Mouse (Mus musculus): ENCODE results near the gene Cluh.

Cluh gene

DNA sequence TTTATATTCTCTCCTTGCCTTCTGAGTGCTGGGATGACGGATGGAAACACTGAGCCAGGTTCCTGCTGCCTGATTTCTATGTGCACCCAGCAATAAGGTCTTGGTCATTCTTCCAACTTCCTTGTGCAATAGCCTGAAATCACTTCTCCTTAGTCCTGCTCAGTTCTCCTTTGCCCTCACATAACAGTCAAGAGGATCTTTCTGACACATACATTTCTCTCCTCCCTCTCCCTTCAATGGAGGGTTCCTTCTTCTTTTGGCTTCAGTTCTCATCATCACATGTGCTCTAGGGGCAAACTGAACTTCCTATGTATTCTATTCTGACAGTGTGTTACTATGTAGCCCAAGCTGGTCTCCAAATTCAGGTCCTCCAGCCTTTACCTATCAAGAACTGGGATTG lies 1.3 kb upstream of the Cluh start:
- no peak for DNase-seq (ENCODE audit: low spot score in 2 of 2)

DNA sequence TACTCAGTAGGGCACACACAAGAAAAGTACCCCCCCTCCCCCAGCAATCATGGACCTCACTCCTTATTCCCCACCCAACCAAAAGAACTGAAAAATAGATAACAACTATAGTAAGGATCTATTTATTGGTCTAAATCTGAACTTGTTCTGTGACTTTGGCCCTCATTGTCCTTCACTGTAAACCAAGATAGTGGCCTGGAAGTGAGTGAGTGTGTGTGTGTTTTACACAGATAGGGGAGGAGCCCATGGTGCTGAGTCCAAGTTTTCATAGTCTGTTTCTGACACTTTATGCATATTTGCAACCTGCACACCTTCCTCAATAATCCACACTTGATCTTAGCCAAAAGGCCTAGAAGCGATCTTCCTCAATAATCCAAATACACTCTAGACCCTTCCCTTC lies 619 bp upstream of the Cluh start:
- no peak for DNase-seq (ENCODE audit: low spot score in 2 of 2)

DNA sequence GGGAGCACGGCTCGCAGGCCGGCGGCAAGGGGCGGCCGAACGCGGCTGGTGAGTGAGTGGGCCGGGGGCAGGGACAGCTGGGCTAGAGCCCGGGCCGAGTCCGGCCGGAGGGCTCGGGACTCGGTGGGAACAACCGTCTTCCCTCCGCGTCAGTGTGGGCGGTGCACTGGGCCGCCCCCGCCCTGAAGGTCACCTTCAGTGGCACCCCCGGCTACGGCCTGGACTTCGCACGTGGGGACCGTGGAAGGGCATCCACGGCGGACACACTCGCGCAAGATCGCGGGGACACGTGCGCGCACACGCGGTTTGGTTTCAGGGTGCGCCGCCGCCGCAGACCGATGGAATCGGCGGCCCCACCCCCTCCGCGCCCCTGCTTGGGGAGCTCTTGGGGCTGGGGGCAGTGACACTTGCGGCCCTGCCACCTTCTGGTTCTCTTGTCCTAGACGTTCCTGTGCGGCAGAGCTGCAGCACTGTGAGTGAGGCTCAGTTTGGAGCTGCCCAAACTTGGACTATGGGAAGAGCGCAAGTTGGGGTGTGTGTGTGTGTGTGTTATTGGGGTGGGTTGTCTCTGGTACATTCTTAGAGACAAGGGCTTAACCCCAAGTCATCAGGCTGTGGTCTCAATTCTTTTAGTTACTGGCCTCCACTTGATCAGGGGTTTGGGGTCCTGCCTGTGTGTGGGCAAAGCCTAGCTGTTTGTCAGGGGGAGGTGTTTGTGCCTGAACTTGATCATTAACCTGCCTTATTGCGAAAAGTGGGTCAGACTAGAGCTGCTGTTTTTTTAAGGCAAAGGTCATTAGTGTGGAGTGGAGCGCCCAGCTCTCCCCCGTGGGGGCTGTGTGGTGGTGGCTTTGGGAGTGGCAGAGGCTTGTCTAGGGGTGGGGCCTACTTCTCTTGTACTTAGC lies 604 bp downstream of the Cluh start:
- no peak for DNase-seq (ENCODE audit: low spot score in 2 of 2)

DNA sequence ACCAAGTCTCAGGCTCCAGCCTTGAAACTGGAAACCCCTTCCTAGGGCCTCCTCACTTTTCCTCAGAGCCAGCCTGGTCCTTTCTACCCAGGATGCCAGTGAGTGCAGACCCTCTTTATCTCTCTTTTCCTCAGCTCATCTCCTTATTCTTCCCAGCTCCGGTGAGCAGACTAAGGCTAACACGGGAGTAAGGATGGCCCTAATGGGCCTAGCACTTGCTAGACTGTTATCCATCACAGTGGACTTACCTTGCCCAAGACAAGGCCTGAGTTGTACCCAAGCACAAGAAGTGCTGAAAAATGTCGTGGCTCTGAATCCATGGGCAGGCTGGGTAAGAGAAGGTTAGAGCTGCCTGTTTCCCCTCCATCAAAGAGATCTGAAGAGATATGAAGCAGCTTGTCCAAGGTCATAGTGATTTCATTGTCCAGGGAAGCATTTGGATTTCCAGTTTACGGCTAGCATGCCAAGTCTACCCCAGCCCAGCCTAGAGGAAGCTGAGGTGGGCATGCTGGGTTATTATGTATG lies 1.3 kb downstream of the Cluh start:
- DNase-seq (ENCODE audit: low spot score in 2 of 2): no peak

DNA sequence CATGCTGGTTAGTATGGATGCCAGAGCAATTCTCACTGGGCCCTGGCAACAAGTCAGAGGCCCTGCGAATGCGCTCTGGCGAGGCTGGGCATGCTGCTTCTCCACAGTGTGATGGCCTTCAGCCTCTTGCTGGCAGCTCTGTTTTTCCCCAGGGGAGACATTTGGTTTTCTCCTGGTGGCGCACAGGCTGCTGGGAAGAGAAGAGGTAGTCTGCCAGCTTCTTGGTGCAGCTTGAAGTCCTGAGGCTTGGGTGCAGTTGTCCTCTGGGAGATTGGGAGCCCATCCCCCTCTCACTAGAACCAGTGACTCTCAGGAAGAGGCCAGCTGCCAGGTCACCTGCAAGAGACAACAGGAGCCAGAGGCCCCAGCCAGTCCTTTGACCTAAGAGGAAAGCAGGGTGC lies 3.5 kb downstream of the Cluh start:
- no peak for DNase-seq (ENCODE audit: low spot score in 2 of 2)

DNA sequence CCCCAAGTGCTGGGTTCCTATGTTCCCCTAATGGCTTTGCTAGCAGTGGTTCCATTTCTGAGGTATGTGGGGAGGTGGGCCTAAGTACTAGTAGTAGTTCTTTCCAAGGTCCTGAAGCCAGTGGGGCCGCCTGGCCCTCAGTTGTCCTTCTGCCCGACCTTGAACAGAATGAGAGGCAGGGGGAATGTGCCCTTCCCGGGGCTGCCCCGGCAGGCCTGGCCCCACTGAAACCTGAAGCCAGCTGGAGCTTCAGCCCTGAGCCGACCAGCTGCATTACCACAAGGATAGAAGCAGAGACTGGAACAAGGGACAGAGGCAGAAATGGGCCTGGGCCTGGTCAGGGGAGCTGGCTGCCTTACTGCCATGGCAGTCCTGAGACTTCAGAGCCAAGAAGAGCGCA lies 4.1 kb downstream of the Cluh start:
- no peak for DNase-seq (ENCODE audit: low spot score in 2 of 2)

DNA sequence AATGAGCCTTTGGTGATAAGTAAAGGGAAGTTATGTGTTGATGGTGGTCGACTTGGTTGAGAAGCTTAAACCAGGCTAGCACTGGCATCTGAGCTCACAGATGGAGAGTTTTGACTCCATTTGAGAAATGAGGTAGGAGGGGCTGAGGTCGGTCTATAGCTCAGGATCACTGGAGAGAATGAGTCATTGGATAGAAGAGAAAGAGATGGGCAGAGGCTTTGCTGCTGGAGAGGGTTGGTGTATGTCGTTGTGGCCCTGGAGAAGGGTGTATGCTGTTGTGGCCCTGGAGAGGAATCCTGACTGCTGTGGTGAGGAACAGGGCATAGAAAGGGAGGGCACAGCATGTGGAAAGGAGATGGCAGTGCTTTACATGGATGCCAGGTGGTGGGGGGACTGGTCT lies 6.6 kb downstream of the Cluh start:
- DNase-seq (ENCODE audit: low spot score in 2 of 2): no peak

DNA sequence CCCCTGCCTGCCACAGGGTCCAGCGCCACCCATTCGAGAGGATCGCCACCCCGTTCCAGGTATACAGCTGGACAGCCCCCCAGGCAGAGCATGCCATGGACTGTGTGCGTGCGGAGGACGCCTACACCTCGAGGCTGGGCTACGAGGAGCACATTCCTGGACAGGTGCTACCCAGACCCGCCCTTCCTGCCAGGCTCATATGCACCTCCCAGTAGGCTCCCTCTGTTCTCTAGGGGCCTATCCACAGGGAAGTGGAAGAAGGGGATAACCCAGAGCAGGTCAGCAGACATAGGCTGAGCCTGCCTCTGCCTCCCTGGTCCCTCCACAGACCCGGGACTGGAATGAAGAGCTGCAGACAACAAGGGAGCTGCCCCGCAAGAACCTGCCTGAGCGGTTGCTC lies 11.0 kb downstream of the Cluh start:
- no peak for DNase-seq (ENCODE audit: low spot score in 2 of 2)

DNA sequence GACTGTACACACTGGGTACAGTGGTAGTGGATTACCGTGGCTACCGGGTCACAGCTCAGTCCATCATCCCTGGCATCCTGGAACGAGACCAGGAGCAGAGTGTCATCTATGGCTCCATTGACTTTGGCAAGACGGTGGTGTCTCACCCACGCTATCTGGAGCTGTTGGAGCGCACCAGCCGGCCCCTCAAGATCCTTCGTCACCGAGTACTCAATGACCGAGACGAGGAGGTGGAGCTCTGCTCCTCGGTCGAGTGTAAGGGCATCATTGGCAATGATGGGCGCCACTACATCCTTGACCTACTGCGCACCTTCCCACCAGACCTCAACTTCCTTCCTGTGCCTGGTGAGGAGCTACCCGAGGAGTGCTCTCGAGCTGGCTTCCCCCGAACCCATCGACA lies 12.3 kb downstream of the Cluh start:
- DNase-seq (ENCODE audit: low spot score in 2 of 2): no peak

DNA sequence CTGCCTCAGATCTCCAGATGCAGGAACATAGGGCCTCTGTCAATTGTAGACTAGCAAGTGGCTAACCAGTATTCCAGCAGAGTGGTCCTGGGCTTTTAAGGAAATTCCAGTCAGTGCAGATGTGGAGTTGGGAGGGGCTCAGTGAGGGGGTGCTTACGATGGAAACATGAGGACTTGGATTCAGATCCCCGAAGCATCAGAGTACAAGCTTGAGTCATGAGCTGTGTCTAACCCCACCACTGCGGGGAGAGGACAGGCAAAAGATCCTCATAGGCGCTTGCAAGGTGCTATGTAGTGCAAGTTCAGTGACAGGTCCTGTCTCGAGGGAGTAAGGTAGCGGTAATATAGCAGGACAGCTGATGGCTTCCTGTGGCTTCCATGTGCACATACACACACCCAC lies 12.9 kb downstream of the Cluh start:
- no peak for DNase-seq (ENCODE audit: low spot score in 2 of 2)

DNA sequence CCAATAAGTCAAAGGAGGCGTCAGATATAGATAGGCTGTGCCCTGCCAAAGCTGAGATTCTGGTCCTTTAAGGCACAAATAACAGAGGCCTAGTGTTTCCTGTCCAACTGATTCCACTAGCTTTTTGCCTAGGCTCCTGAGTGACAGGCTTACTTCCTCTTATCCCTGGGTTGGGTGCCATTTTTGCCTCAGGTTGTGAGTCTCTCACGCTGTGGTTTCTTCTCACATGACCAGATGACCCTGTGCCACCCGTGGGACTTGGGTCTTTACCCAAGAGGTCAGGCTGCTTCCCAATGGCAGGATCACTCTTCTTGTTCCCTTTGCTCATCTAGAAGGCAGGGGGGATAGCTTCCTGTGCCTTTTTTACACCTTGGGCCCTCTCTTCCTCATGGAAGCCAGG lies 15.0 kb downstream of the Cluh start:
- no peak for DNase-seq (ENCODE audit: low spot score in 2 of 2)

DNA sequence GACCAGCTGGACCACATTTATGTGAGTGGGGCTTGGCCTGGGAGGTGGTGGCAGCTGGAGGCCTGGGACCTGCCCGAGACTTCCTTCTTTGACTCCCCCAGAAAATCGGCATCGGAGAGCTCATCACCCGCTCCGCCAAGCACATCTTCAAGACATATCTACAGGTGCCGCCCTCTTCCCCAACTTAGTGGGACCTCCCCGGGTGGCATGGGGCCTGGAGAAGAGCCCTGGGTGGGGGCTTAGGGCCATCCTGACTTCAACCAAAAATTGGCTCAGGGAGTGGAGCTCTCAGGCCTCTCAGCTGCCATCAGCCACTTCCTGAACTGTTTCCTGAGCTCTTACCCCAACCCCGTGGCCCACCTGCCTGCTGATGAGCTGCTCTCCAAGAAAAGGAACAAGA lies 15.6 kb downstream of the Cluh start:
- DNase-seq (ENCODE audit: low spot score in 2 of 2): no peak

DNA sequence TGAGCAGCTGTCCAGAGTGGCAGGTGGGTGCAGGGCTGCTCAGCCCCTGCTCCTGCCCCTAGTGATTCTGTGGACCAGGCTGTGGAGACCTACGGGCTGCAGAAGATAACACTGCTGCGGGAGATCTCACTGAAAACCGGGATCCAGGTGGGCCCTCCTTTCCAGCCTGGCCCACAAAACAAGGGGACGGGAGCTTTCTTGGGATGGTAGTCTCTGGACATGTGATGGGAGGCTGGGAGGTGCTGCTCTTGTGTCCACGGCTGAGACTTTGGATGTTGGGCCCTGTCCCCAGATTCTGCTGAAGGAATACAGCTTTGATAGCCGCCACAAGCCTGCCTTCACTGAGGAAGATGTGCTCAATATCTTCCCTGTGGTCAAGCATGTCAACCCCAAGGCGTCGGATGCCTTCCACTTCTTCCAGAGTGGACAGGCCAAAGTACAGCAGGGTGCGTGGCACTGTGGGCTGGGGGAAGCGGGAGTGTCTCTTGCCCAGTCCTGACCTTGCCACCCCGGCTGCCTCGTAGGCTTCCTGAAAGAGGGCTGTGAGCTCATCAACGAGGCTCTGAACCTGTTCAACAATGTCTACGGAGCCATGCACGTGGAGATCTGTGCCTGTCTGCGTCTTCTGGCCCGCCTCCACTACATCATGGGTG lies 16.5 kb downstream of the Cluh start:
- no peak for DNase-seq (ENCODE audit: low spot score in 2 of 2)

DNA sequence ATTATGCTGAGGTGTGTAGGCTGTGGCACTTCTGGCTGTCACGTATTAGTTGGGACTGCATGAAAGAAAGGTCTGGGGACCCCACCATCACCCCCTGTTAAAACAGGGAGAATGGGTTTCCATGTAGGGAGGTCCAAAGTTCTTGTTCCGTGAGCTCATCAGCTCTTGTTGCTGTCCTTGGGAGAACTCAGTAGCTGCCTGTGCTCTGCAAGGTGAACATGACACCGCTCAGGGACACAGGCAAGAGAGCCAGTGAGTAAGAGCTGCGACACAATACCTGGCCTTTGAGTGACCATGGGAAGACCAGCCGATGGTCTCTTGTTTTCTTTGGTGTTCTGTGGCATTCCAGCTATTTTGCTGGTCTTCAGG lies 17.0 kb downstream of the Cluh start:
- no peak for DNase-seq (ENCODE audit: low spot score in 2 of 2)

DNA sequence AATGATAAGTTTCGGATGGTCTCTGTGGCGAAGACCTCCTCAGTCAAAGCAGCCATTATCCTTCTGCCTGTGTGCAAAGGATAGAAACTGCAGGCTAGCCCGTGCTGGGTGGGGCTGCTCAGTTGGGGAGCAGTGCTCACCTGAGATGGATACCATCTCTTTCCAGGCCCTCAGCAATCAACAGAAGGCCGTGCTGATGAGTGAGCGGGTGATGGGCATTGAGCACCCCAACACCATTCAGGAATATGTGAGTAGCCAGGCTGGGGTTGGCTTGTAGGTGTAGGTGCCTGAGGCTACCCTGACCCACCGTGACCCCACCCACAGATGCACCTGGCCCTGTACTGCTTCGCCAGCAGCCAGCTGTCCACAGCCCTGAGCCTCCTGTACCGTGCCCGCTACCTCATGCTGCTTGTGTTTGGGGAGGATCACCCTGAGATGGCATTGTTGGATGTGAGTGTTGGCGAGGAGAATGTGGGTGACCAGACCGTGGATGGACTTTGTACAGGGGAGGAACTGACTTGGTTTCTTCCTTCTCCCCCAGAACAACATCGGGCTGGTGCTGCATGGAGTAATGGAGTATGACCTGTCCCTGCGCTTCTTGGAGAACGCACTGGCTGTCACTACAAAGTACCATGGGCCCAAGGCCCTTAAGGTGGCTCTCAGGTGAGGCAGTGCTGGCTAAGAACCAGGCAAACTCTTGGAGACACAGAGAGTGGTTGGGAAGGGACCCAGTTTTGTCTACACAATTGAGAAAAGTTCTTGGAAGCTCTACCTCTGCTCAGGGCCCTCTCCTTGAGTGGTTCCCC lies 17.7 kb downstream of the Cluh start:
- no peak for DNase-seq (ENCODE audit: low spot score in 2 of 2)

DNA sequence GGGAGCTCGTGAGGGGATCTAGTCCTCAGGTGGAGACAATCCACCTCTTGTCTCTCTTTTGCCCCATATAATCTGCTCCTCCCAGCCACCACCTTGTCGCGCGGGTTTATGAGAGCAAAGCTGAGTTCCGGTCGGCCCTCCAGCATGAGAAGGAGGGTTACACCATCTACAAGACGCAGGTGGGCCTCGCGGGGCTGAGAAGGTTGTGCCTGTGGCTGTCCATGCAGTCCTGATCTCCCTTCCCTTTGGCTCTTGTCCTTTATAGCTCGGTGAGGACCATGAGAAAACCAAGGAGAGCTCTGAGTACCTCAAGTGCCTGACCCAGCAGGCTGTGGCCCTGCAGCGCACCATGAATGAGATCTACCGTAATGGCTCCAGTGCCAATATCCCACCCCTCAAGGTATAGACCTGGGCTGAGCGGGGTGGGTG lies 18.3 kb downstream of the Cluh start:
- no peak for DNase-seq (ENCODE audit: low spot score in 2 of 2)

DNA sequence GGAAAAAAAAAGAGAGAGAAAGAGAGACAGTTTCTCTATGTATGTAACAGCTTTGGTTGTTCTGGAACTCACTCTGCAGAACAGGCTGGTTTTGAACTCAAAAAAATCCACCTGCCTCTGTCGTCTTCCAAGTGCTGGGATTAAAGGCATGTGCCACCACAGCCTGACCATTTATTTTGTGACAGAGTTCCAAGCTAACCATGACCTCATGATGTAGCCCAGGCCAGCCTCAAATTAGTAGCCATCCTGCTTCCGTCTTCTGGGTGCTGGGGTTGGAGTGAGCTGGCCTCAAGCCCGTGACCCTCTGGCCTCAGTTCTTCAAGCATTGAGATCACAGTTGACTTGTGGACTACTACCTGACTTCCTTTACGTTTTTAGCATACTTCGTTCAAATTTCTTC lies 19.2 kb downstream of the Cluh start:
- DNase-seq (ENCODE audit: low spot score in 2 of 2): no peak

DNA sequence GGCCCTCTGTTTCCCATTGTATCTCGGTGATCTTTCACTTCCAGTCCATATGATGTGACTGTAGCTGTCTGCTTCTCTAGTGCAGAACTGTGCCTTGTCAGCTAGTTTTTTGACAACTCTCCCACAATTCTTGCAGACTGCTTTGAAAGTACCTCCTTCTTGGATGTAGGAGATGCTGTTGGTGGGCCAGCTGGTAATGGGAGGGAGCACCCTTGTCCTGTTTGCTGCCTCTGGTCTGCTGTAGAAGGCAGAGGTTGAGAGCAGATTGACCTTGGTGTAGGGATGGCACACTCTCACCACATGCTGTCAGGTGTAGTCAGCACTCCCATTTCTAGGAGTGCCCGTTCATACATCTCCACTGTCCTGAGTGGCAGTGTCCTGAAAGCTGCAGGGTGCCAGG lies 19.7 kb downstream of the Cluh start:
- DNase-seq (ENCODE audit: low spot score in 2 of 2): no peak

DNA sequence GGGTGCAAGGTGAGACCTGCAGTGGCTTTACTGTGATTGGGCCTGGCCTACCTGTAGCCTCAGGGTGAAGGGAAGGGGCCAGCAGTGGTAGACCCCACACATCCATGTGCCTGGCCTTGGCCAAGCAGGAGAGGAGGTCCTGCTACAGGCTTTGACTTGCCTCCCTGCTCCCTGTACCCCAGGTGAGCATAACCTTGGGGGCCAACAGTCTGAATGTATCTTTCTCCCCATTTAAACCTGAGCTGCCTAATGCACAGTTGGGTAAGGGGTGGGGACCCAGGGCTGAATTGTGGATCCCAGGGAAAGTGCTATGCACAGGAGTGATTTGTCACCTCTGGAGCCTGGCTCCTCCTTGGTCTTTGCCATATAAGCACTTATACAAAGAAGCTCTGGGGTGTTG lies 20.9 kb downstream of the Cluh start:
- DNase-seq (ENCODE audit: low spot score in 2 of 2): no peak

DNA sequence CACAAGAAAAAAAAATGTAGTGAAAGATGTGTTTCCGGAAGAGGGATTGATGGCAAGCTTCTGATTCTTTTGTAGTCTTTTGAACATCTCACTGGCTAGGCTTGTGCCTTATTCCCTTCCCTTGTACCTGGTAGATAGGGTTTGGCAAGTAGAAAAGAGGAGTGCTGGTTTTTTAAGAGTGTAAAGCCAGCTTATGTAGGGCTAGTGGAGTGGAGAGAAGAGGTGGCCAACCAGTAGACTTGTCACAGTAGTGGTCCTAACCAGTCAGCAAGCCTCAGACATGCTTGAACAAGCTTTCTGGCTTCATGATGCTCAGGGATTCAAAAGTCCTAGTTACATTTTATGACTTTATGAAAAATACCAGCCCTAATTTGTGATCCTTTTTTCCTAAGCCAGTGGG lies 21.7 kb downstream of the Cluh start:
- no peak for DNase-seq (ENCODE audit: low spot score in 2 of 2)

DNA sequence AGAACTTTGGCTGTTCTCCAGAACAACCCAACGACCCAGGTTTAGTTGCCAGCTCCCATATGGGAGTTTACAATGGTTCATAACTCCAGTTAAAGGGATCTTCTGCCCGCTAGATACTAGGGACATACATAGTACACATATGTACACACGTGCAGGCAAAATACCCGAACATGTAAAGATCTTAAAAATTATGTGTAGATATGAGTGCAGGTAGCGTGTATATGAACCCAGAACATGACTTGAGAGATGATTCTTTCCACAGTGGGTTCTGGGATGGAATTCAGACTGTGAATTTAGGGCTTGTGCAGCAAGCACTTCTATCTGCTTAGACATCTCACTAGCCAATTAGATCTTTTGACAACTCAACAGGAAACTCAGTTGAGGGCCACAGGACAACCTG lies 22.5 kb downstream of the Cluh start:
- DNase-seq (ENCODE audit: low spot score in 2 of 2): no peak

DNA sequence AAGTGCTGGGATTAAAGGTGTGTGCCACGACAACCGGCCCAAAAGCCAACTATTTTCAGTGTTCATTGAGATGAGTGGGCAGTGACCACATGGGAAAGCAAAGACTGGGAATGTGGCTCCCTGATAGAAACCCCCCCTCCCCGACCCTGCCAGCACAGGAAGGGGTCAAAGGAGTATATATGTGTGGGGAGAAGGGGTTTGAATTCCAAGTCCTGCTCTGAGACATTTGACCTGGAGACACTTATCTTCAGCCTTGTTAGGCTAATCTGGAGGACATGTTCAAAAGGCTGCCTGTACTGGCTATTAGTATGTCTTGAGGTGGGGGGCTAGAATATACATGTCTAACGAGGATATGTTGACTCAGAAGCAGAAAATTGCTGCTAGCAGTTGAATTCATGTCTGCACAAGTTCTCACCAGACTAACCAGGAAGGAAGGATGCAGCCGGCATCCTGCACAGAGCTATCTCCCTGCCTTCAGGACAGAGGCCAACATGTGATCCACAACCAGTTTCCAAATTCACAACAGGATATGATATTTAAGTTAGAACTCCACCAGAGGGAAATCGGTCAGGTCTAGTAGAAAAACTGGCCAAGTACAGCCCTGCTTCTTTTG lies 23.7 kb downstream of the Cluh start:
- DNase-seq (ENCODE audit: low spot score in 2 of 2): no peak

Data from natural killer cell, adult 2 months (primary cell).